In genomic region chr10:120500794-120501193, GRCm38 (mm10) we compare ENCODE assay signal across 16 mouse cellular contexts. TPM values are rescaled to one million over a fixed set of nuclear protein-coding genes. Genes with fewer than 3 reads are reported as not detected.
DNase-seq lines count a peak whose midpoint lies in the region; ATAC-seq lines count a peak whose summit lies in the region.
"Had no signal": no experiment of that assay in that cellular context is flagged by ENCODE, and none has a peak within 500 bp of the region (broad histone marks: within the 10 kb centered on the region; RNA-seq: fewer than 3 reads in every experiment).

No protein-coding gene starts in this region.

- no peak for ATAC-seq in forebrain, embryonic 14.5 days
- no peak for ATAC-seq in limb, embryonic 12.5 days (ENCODE audit: insufficient number of reproducible peaks, insufficient read depth, low FRiP score, low TSS enrichment, low read depth)
- ATAC-seq in midbrain, embryonic 14.5 days (ENCODE audit: low FRiP score, low TSS enrichment): no peak; the same call in 1 of the 2 replicates
- ATAC-seq: activated CD4-positive, CD25-positive, alpha-beta regulatory T cell, adult 4 months; forebrain, embryonic 16.5 days had no signal

- no peak overlapping the region for H3K27ac ChIP-seq in forebrain, embryonic 14.5 days (ENCODE audit: low read depth, low read length)
- H3K27ac ChIP-seq in forebrain, embryonic 10.5 days: no peak overlapping the region
- H3K27ac ChIP-seq in limb, embryonic 12.5 days: 0 out of 2 replicates have a peak overlapping the region, but pooled peaks have one; percentile 17
- H3K27ac ChIP-seq in limb, embryonic 10.5 days: no peak overlapping the region; the same call in 1 of the 2 replicates
- no peak overlapping the region for H3K27ac ChIP-seq in embryonic facial prominence, embryonic 10.5 days (replicated peaks)
- peak overlapping the region; percentile 45; the same call in 1 of the 2 replicates for H3K27ac ChIP-seq in midbrain, embryonic 14.5 days (replicated peaks; ENCODE audit: low read depth, low read length)
- H3K27ac ChIP-seq: heart, embryonic 15.5 days; layer of hippocampus, adult 2 months; macrophage had no signal

- no peak overlapping the region for H3K4me3 ChIP-seq in forebrain, embryonic 14.5 days (ENCODE audit: low read depth, low read length)
- no peak overlapping the region for H3K4me3 ChIP-seq in forebrain, embryonic 10.5 days
- H3K4me3 ChIP-seq in limb, embryonic 12.5 days (replicated peaks): no peak overlapping the region
- H3K4me3 ChIP-seq in limb, embryonic 10.5 days: no peak overlapping the region
- no peak overlapping the region for H3K4me3 ChIP-seq in embryonic facial prominence, embryonic 10.5 days
- no peak overlapping the region for H3K4me3 ChIP-seq in midbrain, embryonic 14.5 days (replicated peaks; ENCODE audit: low read depth, low read length)
- H3K4me3 ChIP-seq: heart, embryonic 15.5 days; layer of hippocampus, adult 2 months had no signal

- H3K9me3 ChIP-seq in forebrain, embryonic 14.5 days (replicated peaks; ENCODE audit: control insufficient read depth, low read length): no peaks in the 10 kb centered on the region
- H3K9me3 ChIP-seq in forebrain, embryonic 10.5 days: no peaks in the 10 kb centered on the region
- H3K9me3 ChIP-seq in limb, embryonic 12.5 days: no peaks in the 10 kb centered on the region
- no peaks in the 10 kb centered on the region for H3K9me3 ChIP-seq in limb, embryonic 10.5 days (replicated peaks)
- H3K9me3 ChIP-seq in embryonic facial prominence, embryonic 10.5 days: no peaks in the 10 kb centered on the region
- H3K9me3 ChIP-seq in midbrain, embryonic 14.5 days (ENCODE audit: control insufficient read depth, low read length): no peaks in the 10 kb centered on the region
- H3K9me3 ChIP-seq: heart, embryonic 15.5 days had no signal

- peak; percentile 10 for DNase-seq in forebrain, embryonic 14.5 days (ENCODE audit: low spot score)
- no peak for DNase-seq in forebrain, embryonic 10.5 days (ENCODE audit: extremely low spot score, low spot score)
- no peak for DNase-seq in limb, embryonic 10.5 days (ENCODE audit: low spot score)
- peak; percentile 26 for DNase-seq in embryonic facial prominence, embryonic 10.5 days (ENCODE audit: low spot score)
- peak; percentile 73 for DNase-seq in midbrain, embryonic 14.5 days
- DNase-seq in urinary bladder, postnatal 14 days (ENCODE audit: low spot score): no peak
- DNase-seq in thymus, postnatal 4 days: no peak
- DNase-seq: adrenal gland, postnatal 25 days; lung, embryonic 14.5 days had no signal

- 63% methylated on average over 9 of the region's 9 CpGs for WGBS in forebrain, embryonic 14.5 days
- 73% methylated on average over 9 of the region's 9 CpGs for WGBS in forebrain, embryonic 10.5 days
- WGBS in limb, embryonic 12.5 days: 66% methylated on average over 9 of the region's 9 CpGs
- 69% methylated on average over 9 of the region's 9 CpGs for WGBS in limb, embryonic 10.5 days
- 56% methylated on average over 9 of the region's 9 CpGs for WGBS in embryonic facial prominence, embryonic 10.5 days
- 45% methylated on average over 9 of the region's 9 CpGs for WGBS in midbrain, embryonic 14.5 days

- no peaks in the 10 kb centered on the region for H3K4me1 ChIP-seq in forebrain, embryonic 14.5 days (ENCODE audit: control insufficient read depth, insufficient read depth, low read length)
- peaks cover 4% of the 10 kb centered on the region; the same call in 1 of the 2 replicates for H3K4me1 ChIP-seq in forebrain, embryonic 10.5 days
- 0 out of 2 replicates have a peak, but pooled peaks cover 5% of the 10 kb centered on the region for H3K4me1 ChIP-seq in limb, embryonic 12.5 days (replicated peaks)
- H3K4me1 ChIP-seq in limb, embryonic 10.5 days: peaks cover 9% of the 10 kb centered on the region
- peaks cover 7% of the 10 kb centered on the region for H3K4me1 ChIP-seq in embryonic facial prominence, embryonic 10.5 days
- H3K4me1 ChIP-seq in midbrain, embryonic 14.5 days (ENCODE audit: control insufficient read depth, insufficient read depth, low read length): no peaks in the 10 kb centered on the region
- H3K4me1 ChIP-seq: heart, embryonic 15.5 days had no signal

- H3K27me3 ChIP-seq in forebrain, embryonic 14.5 days (replicated peaks; ENCODE audit: control insufficient read depth, insufficient read depth, low read length): no peaks in the 10 kb centered on the region
- H3K27me3 ChIP-seq in forebrain, embryonic 10.5 days (ENCODE audit: poor library complexity, severe bottlenecking): no peaks in the 10 kb centered on the region
- H3K27me3 ChIP-seq in limb, embryonic 12.5 days: no peaks in the 10 kb centered on the region
- H3K27me3 ChIP-seq in limb, embryonic 10.5 days (ENCODE audit: low read depth, poor library complexity, severe bottlenecking): no peaks in the 10 kb centered on the region
- no peaks in the 10 kb centered on the region for H3K27me3 ChIP-seq in embryonic facial prominence, embryonic 10.5 days (replicated peaks; ENCODE audit: low read depth, poor library complexity, severe bottlenecking)
- H3K27me3 ChIP-seq in midbrain, embryonic 14.5 days (ENCODE audit: control insufficient read depth, insufficient read depth, low read length): no peaks in the 10 kb centered on the region
- H3K27me3 ChIP-seq: heart, embryonic 15.5 days had no signal

- H3K9ac ChIP-seq in forebrain, embryonic 14.5 days (ENCODE audit: low read length): no peak overlapping the region
- no peak overlapping the region for H3K9ac ChIP-seq in limb, embryonic 12.5 days (replicated peaks)
- no peak overlapping the region for H3K9ac ChIP-seq in midbrain, embryonic 14.5 days (replicated peaks; ENCODE audit: low read length)
- H3K9ac ChIP-seq: heart, embryonic 15.5 days; lung, embryonic 14.5 days had no signal

- no peaks in the 10 kb centered on the region for H3K36me3 ChIP-seq in forebrain, embryonic 14.5 days (ENCODE audit: control insufficient read depth, insufficient read depth, low read length)
- no peaks in the 10 kb centered on the region for H3K36me3 ChIP-seq in forebrain, embryonic 10.5 days (replicated peaks)
- H3K36me3 ChIP-seq in limb, embryonic 12.5 days: no peaks in the 10 kb centered on the region
- no peaks in the 10 kb centered on the region for H3K36me3 ChIP-seq in limb, embryonic 10.5 days
- H3K36me3 ChIP-seq in embryonic facial prominence, embryonic 10.5 days (replicated peaks): no peaks in the 10 kb centered on the region
- no peaks in the 10 kb centered on the region for H3K36me3 ChIP-seq in midbrain, embryonic 14.5 days (ENCODE audit: control insufficient read depth, insufficient read depth, low read length)
- H3K36me3 ChIP-seq: heart, embryonic 15.5 days had no signal

- H3K4me2 ChIP-seq in forebrain, embryonic 14.5 days (ENCODE audit: low read length): no peak overlapping the region
- H3K4me2 ChIP-seq in limb, embryonic 12.5 days: no peak overlapping the region
- no peak overlapping the region for H3K4me2 ChIP-seq in midbrain, embryonic 14.5 days (ENCODE audit: low read length)
- H3K4me2 ChIP-seq: heart, embryonic 15.5 days; liver, embryonic 11.5 days; lung, embryonic 14.5 days had no signal

RNA-seq across cellular contexts. Expression of gene Hmga2, which starts 24.5 kb away (rescaled TPM):
- polyA plus RNA-seq in forebrain, embryonic 14.5 days (2014; fragmentation: Nextera tagmentation; extraction: Ambion mirVana): 1.5 and 2.6 TPM in 2 replicates
- 115 and 117 TPM in 2 replicates for polyA plus RNA-seq in forebrain, embryonic 10.5 days (2016; fragmentation: Nextera tagmentation; extraction: Ambion mirVana)
- polyA plus RNA-seq in limb, embryonic 12.5 days (2016; fragmentation: Nextera tagmentation; extraction: Ambion mirVana): 128 and 132 TPM in 2 replicates
- 129 and 160 TPM in 2 replicates for polyA plus RNA-seq in limb, embryonic 10.5 days (2016; fragmentation: Nextera tagmentation; extraction: Ambion mirVana)
- polyA plus RNA-seq in embryonic facial prominence, embryonic 10.5 days (2016; fragmentation: Nextera tagmentation; extraction: Ambion mirVana): 90.0 and 94.0 TPM in 2 replicates
- 2.4 and 2.6 TPM in 2 replicates for polyA plus RNA-seq in midbrain, embryonic 14.5 days (2014; fragmentation: Nextera tagmentation; extraction: Ambion mirVana)

Comparison
In these comparisons a context has a peak if more than half of its experiments do, and no peak if none do; other contexts are left out.
1. DNase-seq: peak in forebrain, embryonic 14.5 days (single experiment), embryonic facial prominence, embryonic 10.5 days (single experiment) and midbrain, embryonic 14.5 days (single experiment); none in forebrain, embryonic 10.5 days (single experiment), limb, embryonic 10.5 days (single experiment), urinary bladder, postnatal 14 days (single experiment) and thymus, postnatal 4 days (single experiment).
2. H3K27ac ChIP-seq: peak in limb, embryonic 12.5 days (single experiment) and midbrain, embryonic 14.5 days (single experiment); none in forebrain, embryonic 14.5 days (single experiment), forebrain, embryonic 10.5 days (single experiment), limb, embryonic 10.5 days (single experiment) and embryonic facial prominence, embryonic 10.5 days (single experiment).
3. RNA of gene Hmga2, which starts 24.5 kb away (polyA plus RNA-seq): 129 to 160 TPM in limb, embryonic 10.5 days, 128 to 132 TPM in limb, embryonic 12.5 days, 115 to 117 TPM in forebrain, embryonic 10.5 days and 90.0 to 94.0 TPM in embryonic facial prominence, embryonic 10.5 days; 1.5 to 2.6 TPM in forebrain, embryonic 14.5 days and 2.4 to 2.6 TPM in midbrain, embryonic 14.5 days; every median in the first group is over 10 times any median in the second.